Mouse (Mus musculus) heart, adult 11 months (tissue): ENCODE results near the gene Man1b1.
A peak's percentile ranks its signal among the peaks of the same experiment; 100 is the strongest.

Experiments used
- DNase-seq: peaks from one replicate; pipeline ENCODE4 v3.0.0; 2022

Man1b1 gene

DNA sequence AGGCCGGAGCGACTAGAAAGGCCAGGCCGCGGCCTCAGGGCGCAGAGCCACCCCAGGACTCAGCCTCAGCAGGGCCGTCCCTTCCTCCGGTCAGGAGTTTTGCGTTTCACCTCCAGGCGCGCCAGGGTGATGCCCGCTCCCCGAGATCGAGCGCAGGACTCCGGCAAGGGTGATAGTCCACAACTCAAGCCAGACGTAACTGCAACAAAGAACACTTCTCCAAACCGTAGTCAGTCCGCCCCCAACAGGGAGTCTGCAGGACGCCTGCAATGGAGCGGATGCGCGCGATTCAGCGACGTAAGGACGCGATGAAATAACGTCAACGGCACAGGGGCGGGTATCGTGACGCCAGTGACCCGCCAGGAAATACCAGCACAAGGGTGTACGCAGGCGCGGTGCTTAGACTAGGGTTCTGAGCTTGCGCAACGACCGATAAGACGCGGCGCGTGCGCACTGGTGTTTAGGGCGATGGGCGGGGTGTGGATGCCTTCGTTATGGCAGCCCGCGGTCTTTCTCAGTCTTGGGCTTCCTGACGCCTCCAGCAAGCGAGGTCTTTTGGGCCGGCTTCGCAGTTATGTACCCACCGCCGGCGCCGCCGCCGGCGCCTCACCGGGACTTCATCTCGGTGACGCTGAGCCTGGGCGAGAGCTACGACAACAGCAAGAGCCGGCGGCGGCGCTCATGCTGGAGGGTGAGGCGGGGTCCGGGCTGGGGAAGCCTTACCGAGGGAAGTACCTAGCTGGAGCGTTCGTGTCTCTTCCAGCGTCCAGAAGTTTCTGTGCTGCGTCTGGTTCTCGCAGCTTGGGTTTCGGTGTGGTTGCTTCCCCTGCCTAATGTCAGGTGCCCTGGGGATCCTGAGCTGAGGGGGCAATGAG lies at the start of gene Man1b1:
Gene Man1b1 (plus strand): TSS at position 53 of the 875 bp plus-strand sequence.
- DNase-seq, result peak; percentile 100

DNA sequence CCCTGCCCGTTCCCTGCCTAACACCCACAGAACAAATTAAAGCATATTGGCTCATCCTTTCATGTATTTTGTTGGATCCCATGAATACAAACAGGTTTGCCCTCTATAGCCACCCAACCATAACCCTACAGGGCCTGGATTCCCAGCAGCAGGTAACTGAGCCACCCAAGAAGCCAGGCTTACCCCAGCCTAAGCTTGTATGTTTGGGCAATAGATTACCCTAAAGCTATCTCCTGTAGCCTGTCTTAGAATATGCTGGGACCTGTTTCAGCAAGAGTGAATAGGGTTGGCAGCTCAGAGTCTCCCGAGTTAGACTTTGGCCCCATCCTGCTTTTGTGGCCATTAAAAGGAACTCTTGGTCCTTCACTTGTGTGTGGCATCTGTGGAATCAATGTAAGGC lies 46.6 kb upstream of the Man1b1 start:
- no peak for DNase-seq

DNA sequence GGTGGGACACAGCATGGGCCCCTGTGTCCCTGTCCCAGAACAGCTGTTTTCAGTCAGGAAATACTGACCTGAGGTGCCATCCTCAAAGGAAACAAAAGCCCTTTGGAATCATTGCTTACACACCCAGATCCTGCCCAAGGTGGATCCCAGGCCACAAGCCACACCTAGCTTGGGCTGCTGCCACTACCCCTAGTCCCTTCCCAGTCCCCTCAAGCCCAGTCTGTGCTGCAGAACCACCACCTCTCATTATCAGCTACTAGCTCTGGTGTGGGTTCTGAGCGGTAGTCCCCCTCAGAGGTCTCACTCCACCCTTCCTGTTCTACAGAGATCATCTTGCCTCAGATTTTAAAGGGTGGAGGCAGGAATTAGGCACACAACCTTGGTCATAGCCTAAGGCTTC lies 45.8 kb upstream of the Man1b1 start:
- no peak for DNase-seq

DNA sequence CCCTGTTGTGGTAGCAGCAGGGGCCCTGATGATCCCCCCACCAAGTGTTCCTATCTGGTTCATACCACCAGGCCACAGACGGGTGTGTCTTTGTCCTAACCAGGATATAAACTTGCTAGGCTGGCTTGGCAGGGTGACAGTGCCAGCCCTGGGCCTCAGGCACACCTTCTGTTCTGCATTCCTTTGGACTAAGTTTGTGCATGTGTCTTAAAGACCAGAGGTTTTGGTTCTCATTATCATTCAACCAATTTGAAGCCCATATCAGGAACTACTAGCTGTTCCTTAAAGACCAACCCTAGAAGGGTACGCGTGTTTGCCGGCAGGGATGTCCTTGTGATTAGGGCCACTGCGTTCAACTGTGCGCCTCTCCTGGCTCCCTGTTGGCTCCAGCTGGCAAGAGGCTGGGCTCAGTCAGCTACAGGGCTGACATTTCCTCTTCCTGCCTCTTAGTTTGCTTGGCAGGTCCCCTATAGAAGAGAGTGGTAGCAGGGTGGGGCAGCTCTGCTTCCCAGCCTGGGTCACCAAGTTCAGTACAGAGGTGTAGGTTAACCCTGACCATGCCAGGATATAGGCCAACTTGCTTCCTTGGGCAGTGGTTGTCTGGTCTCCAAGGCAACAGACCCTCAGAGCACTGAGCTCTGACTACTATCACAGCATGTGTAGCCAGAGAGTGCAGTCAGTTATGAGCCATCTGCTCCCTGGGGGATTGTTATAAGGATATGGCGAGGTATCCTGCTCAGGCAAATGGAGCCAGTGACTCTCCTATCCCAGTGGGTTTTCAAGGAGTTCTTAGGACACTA lies 45.1 kb upstream of the Man1b1 start:
- DNase-seq, result no peak

DNA sequence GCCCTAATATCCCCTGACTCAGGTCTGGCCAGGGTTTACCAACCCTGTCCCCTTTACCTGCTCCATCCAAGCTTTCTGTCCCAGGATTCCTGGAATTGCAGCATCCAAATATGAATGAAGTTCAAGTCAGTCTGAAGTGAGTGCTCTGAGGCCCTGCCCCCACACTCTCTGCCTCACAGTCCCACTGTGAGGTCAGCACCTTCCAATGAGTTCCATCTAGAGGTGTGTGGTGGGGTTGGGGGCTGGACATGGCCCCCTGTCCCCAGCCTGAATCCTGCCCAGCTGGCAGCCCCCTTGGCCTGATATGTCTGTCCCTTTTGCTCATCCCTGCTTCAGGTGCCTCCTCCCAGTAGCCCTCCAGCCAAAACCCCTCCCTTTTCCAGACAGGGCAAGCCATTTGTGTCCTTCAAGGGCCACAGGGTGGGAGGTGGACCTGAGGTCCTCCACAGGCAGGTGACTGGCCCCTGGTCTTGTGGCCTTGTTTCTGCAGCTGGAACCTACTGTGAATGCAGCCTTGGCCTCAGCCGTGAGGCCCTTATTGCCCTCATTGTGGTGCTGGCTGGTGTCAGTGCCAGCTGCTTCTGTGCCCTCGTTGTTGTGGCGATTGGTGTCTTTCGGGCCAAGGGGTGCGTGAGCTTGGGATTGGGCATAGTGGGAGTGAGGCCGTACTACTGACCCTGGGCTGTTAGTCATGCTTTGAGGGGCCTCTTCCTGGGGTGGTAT lies 44.0 kb upstream of the Man1b1 start, which contains the start of gene Tmem210:
Gene Tmem210 (plus strand): TSS at position 219 of the 723 bp plus-strand sequence.
- no peak for DNase-seq

DNA sequence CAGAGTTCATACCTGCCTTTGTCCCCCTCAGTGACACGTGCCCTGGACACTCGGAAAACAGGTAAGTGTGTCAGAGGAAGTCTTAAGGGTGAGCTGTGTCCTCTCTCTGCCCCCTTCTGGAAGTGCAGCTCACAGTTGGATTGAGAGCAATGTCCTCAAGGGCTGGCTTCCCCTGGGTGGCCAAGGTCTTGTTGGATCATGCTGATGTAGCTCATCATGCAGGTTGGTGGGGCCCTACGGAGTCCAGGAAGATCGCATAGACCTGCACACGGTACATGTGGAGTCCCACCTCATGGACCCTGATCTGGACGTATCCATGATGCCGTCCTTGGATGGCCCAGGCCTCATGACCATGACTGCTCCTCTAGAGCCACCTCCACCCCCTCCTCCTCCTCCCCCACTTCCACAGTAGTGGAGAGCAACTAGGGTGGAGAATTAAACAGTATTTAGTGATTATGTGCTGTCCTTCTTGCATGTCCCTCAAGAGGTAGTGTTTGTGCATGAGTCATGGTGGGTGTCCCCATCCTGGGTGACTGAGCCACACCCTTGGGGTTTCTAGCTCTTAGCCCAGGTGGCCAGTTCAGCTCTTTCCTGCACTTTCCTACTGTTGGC lies 43.3 kb upstream of the Man1b1 start:
- no peak for DNase-seq

DNA sequence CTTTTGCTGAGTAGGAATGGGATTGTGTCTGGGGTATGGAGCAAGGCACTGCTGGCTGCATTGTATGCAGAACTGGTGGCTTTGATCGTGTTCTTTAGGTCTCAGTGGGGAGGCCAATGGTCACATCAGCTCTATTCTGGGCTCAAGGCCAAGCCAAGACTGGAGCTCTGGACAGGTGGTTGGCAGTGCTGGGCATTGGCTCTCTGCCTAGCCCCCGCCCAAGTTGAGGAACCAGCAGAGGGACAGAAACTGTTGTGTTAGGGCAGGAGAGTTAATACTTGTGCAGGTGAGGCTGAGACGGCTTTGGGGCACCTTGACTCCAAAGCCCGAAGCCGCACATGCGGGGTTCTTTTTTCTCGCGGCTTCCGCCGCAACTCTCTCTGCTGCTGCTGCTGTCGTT lies 42.5 kb upstream of the Man1b1 start, which contains the start of gene Lrrc26:
Gene Lrrc26 (plus strand): TSS at position 265 of the 400 bp plus-strand sequence.
- DNase-seq, result no peak

DNA sequence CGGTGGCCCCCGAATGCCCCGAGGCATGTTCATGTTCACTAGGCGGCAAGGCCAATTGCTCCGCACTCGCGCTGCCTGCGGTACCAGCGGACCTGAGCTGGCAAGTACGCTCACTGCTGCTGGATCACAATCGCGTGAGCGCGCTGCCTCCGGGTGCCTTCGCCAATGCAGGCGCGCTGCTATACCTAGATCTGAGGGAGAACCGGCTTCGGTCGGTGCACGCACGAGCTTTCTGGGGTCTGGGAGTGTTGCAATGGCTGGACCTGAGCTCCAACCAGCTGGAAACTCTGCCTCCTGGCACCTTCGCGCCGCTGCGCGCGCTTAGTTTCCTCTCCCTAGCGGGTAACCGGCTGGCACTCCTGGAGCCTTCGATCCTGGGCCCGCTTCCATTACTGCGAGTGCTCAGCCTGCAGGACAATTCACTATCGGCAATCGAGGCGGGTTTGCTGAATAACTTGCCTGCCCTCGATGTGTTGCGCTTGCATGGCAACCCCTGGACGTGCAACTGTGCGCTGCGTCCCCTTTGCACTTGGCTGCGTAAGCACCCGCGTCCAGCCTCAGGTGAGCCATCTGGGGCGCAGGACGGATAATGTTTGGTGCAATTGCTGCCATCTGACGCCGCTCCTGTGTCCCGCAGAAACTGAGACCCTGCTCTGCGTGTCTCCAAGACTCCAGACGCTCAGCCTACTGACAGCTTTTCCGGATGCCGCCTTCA lies 41.9 kb upstream of the Man1b1 start:
- no peak for DNase-seq

DNA sequence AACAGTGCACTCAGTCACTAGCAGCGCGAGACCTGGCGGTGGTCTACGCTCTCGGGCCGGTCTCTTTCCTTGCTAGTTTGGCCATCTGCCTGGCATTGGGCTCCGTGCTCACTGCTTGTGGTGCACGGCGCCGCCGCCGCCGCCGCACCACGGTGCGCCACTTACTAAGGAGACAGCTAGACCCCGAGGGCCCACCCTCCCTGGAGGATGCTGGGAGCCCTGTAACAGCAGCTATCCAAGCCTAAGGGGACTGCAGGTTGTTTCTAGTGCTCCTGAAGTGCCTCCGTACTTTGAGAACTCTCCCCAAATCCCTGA lies 41.4 kb upstream of the Man1b1 start:
- DNase-seq, result no peak

DNA sequence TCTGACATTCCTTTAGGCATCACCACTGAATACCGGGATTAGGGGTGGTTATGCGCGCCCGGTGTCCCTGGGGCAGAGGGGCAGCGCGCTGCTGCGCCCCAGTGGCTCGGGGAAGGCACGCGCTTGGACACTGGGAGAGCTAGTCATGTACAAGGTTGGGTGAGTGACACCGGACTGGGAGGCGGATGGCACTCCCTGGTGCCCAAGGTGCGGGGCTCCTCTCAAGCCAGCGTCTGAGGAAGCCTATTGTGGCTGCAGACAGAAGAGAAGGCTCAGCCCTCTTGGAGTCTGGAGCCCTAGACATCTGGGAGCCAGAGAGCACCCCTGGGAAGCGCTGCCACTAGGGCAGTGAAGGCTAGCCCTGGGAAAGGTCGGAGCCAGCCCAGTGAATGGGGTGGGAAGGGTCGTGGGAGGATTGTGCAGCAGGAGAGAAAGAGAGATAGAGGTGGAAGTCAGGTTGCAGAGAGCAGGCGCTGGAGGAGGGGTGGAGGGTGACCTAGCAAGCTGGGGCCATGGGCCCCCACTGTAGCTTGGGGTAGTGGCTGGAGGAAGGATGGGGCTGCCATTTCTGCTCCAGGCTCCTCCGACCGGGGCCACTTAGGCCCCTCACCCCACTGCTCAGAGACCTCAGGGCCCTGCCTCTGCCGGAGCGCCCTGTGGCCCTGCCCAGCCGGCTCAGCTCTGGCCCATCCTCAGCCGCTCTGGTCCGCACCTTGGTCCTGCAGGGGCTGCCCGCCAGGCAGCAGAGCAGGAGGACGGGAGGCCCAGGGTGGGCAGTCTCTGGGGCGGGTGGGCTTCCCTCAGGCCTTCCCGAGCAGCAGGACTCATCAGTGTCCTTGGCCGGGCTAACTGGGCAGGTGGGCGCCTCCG lies 40.7 kb upstream of the Man1b1 start:
- no peak for DNase-seq

DNA sequence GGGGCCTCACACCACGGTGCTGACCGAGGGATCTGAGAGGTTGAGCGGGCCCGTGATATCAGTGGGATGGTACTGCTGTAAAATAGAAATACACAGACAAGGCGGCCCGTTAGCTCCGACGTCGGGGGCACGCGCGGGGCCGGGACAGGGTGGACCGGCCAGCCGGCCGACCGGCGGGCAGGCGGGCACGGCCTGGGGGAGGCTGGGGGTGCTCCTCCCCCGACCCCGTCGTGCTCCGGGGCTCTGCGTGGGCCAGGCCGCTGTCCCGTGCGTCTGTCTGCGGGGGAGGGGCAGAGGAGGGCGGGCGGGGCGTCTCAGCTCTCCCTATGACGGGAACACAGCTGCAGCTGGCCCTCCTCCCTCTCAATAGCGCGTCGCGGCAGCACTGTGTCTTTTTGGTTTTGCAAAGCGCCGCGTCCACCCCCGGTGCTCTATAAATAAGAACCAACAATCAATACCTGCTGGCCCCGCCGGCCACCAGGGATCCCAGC lies 40.0 kb upstream of the Man1b1 start:
- DNase-seq, result peak; percentile 95

DNA sequence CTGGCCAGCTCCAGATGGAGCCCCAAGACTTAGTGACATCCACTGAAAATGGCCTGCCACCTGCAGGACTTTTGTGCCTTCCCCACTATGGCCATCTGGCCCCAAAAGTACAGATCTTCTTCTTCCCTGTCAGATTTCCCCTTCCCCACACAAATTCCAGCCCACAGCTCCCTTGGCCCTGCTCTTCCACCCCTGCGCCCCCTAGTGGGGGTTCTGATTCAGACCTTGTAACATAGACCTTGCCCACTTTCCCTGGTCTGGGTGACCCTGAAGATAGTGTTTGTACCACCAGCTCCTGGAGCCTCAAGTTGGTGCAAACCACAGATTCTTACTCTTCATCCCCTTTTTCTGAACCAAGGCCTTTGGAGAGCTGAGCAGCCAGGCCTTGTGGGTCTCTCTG lies 39.3 kb upstream of the Man1b1 start:
- peak; percentile 95 for DNase-seq

DNA sequence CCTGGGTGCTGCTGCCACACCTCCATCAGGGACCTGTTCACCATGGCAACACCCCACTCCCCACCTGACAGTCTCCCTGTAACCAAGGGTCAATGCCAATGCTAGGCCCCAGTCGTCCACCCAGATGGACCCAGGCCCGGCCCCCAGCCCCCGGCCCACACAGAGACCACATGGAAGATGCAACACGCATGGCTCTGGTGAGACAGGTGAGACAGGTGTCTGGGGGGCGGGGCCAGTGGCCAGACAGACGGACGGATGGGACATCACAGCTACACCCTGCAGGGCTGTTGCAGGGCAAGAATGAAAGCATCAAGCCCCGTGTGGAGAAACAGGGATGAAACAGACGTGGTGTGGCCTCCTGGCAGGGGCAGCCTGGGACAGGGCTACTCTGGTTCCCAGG lies 38.4 kb upstream of the Man1b1 start:
- DNase-seq, result no peak

DNA sequence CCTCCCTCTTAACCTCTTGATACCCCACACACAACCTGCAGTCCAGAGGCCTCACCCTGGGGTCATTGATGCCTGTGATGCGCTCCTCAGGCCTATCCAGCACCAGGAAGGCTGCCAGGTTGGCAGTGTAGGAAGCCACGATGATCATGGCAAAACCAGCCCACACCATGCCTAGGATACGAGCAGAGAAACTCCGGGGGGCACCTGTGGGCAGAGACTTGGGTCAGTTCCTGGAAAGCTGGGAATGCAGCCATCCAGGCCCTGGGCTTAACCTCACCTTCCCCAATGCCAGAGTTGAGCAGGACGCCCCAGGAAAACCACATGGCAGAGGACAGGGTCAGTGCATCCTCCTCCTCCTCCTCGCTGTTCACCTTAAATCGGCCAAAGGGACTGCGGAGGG lies 35.0 kb upstream of the Man1b1 start:
- no peak for DNase-seq

DNA sequence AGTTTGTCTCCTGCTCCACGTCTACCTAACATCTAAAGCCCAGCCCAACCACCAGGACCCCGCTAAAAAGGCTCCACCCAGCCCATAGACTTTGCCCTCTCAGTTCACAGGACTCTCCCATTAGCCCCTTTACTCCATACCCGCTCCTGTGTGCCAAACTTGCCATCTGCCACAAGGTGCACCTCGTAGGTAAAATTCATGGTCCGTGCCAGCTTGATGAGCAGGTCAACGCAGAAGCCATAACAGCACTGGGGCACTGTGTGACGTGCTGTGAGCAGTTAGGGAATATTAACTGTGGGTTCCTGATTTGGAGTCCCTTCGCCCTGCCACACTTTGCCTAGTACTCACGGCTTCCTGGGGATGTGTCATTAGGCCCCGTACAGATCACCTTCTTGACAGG lies 34.1 kb upstream of the Man1b1 start:
- no peak for DNase-seq

DNA sequence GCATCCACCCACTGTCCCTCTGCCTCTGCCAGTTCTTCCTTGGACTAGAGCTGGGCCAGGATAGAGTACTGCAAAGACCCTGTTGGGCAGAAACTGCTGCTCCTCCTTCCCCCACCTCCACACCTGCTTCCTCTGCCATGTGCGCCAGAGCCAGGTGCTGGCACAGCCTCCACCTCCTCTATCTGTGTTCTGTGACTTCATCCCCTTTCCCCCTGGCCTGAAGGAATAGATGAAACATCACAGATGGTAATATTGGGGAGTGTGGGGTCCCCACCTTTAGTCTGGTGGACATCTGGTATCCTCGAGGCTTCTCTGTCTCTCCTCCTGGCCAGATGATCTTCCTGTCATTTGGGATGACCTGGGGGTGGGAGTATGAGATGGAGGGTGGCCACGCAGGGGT lies 28.7 kb upstream of the Man1b1 start:
- no peak for DNase-seq

DNA sequence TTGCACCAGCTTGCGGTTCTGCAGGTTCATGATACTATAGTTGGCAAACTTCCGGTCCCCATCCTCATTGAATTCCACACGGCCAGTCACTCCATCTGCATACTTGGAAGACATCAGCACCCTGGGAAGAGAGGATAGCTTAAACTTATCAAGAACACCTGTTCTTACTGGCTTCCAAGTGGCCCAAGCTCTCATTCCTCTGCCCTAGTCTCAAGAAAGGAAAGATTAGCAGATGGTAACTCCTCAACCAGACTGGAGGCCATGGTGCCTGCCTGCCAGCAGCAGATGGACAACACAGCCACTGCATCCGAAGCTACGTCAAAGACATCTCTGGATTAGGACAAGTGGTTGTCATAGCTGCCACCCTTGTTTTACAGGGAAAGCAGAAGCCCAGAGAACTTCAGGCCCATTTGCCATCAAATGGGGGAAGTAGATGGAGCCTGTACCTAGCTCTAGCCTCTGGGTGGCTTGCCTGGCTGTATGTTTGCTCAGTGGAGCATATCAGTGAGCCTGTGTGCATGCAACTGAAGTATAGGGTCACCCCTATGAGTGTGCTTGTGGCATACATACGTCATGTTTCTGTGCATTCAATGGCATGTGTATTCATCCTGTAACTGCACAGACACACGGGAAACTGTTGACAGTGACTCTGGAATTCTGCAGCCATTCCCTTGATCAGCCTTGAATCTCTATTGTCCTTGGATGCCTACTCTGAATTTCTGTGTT lies 28.0 kb upstream of the Man1b1 start:
- no peak for DNase-seq

DNA sequence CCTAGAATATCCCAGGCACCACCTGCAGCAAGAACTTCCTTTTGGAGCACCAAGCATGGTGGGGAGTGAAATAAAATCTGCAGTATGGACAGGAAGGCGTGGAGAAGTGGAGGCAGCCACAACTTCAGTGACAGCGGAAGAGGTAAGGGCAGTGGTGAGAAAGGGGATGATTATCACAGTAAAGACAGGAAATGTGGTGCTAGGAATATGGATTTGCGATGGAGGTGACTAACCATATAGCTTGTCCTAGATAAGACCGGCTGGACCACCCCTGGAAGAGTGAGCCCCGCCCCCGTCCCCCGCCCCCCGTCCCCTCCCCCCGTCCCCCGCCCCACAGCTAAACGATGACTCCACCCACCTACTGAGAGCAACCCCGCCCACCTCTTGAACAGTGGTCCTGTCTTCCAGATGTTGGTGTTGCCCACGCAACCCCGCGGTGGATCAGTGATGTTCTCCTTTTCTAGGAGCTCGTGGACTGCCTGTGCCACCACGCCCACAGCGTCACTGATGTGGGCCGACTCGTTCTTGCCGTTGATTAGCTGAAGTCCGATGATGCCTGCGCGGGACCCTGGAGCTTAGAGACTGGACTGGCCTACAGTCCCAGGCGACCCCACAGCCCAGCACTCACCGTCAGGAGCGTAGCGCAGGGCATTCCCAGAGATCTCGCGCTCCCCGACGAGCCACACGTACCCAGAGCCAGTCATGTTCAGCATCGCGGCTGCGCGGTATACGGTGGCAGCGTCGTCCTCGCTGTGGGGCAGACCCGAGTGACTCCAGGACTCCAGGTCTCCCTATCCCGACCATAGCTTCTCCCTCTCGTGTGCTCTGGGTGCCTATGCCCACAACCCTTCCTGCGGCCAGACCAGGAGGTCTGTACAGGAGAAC lies 27.2 kb upstream of the Man1b1 start:
- peak; percentile 88 for DNase-seq
